Mouse (Mus musculus): ENCODE results near the gene Thsd1. TPM values are rescaled to one million over a fixed set of nuclear protein-coding genes. Genes with fewer than 3 reads are reported as not detected.
A peak's percentile ranks its signal among the peaks of the same experiment; 100 is the strongest.
"Not testable (repeated sequence)": the region's sequence is repeated elsewhere in the genome, so short reads cannot be mapped to it uniquely, and the experiment has no call there.

Thsd1 gene
- polyA plus RNA-seq, 1 experiment from 2014 or later: 9.4 TPM

- Histone ChIP-seq H3K4me3 (ENCODE audit: low read depth, low read length) (no peak overlapping the region), H3K4me2 (replicated peaks; ENCODE audit: low read depth, low read length) (no peak overlapping the region), H3K27me3 (ENCODE audit: control insufficient read depth, insufficient read depth, low read length) (no peaks in the 10 kb centered on the region), H3K9me3 (ENCODE audit: control insufficient read depth, low read depth, low read length) (no peaks in the 10 kb centered on the region), H3K9ac (replicated peaks; ENCODE audit: low read depth, low read length) (no peak overlapping the region), H3K36me3 (ENCODE audit: control insufficient read depth, insufficient read depth, low read length) (no peaks in the 10 kb centered on the region), H3K27ac (ENCODE audit: low read length) (no peak overlapping the region), H3K4me1 (ENCODE audit: control insufficient read depth, insufficient read depth, low read length) (no peaks in the 10 kb centered on the region)
- no peak for ATAC-seq (ENCODE audit: insufficient number of reproducible peaks, insufficient read depth, low FRiP score, low read depth)
- 63% methylated on average over 10 of the region's 10 CpGs for WGBS
These were observed 47.5 kb downstream of the Thsd1 start for GRCm38 (mm10) chr8:22274641-22275040.

GRCm38 (mm10) chr8:22282999-22283491, 55.9 kb downstream of the Thsd1 start, which contains the start of gene Tpte:
Gene Tpte (plus strand): TSS chr8:22283441.
- H3K4me1 ChIP-seq (ENCODE audit: control insufficient read depth, insufficient read depth, low read length): no peaks in the 10 kb centered on the region
- H3K4me3 ChIP-seq (ENCODE audit: low read depth, low read length): no peak within 1 kb of the TSS
- H3K9me3 ChIP-seq (ENCODE audit: control insufficient read depth, low read depth, low read length): no peaks in the 10 kb centered on the region
- 44% methylated on average over 2 of the region's 2 CpGs for WGBS
- H3K36me3 ChIP-seq (ENCODE audit: control insufficient read depth, insufficient read depth, low read length): no peaks in the 10 kb centered on the region
- no peak within 1 kb of the TSS for H3K4me2 ChIP-seq (replicated peaks; ENCODE audit: low read depth, low read length)
- H3K9ac ChIP-seq (replicated peaks; ENCODE audit: low read depth, low read length): no peak within 1 kb of the TSS
- H3K27ac ChIP-seq (ENCODE audit: low read length): no peak within 1 kb of the TSS
- no peak for ATAC-seq (ENCODE audit: insufficient number of reproducible peaks, insufficient read depth, low FRiP score, low read depth)
- H3K27me3 ChIP-seq (ENCODE audit: control insufficient read depth, insufficient read depth, low read length): no peaks in the 10 kb centered on the region

GRCm38 (mm10) chr8:22302326-22302725, 75.2 kb downstream of the Thsd1 start:
- no peaks in the 10 kb centered on the region for H3K4me1 ChIP-seq (ENCODE audit: control insufficient read depth, insufficient read depth, low read length)
- no peaks in the 10 kb centered on the region for H3K36me3 ChIP-seq (ENCODE audit: control insufficient read depth, insufficient read depth, low read length)
- 34% methylated on average over 2 of the region's 2 CpGs for WGBS
- no peak for ATAC-seq (ENCODE audit: insufficient number of reproducible peaks, insufficient read depth, low FRiP score, low read depth)
- no peak overlapping the region for H3K9ac ChIP-seq (replicated peaks; ENCODE audit: low read depth, low read length)
- no peak overlapping the region for H3K4me2 ChIP-seq (replicated peaks; ENCODE audit: low read depth, low read length)
- H3K4me3 ChIP-seq (ENCODE audit: low read depth, low read length): no peak overlapping the region
- no peaks in the 10 kb centered on the region for H3K9me3 ChIP-seq (ENCODE audit: control insufficient read depth, low read depth, low read length)
- H3K27me3 ChIP-seq (ENCODE audit: control insufficient read depth, insufficient read depth, low read length): no peaks in the 10 kb centered on the region
- H3K27ac ChIP-seq (ENCODE audit: low read length): no peak overlapping the region

GRCm38 (mm10) chr8:22302896-22303306, 75.8 kb downstream of the Thsd1 start:
- H3K27me3 ChIP-seq (ENCODE audit: control insufficient read depth, insufficient read depth, low read length): no peaks in the 10 kb centered on the region
- H3K27ac ChIP-seq (ENCODE audit: low read length): no peak overlapping the region
- H3K4me1 ChIP-seq (ENCODE audit: control insufficient read depth, insufficient read depth, low read length): no peaks in the 10 kb centered on the region
- no peaks in the 10 kb centered on the region for H3K9me3 ChIP-seq (ENCODE audit: control insufficient read depth, low read depth, low read length)
- no peak overlapping the region; the same call in 1 of the 2 replicates for H3K4me3 ChIP-seq (ENCODE audit: low read depth, low read length)
- WGBS: 24% methylated on average over 7 of the region's 7 CpGs
- no peaks in the 10 kb centered on the region for H3K36me3 ChIP-seq (ENCODE audit: control insufficient read depth, insufficient read depth, low read length)
- no peak for ATAC-seq (ENCODE audit: insufficient number of reproducible peaks, insufficient read depth, low FRiP score, low read depth)
- H3K4me2 ChIP-seq (replicated peaks; ENCODE audit: low read depth, low read length): peak overlapping the region; percentile 25; the same call in 1 of the 2 replicates
- H3K9ac ChIP-seq (replicated peaks; ENCODE audit: low read depth, low read length): no peak overlapping the region

- H3K4me1 ChIP-seq (ENCODE audit: control insufficient read depth, insufficient read depth, low read length); ATAC-seq (ENCODE audit: insufficient number of reproducible peaks, insufficient read depth, low FRiP score, low read depth); H3K9ac ChIP-seq (replicated peaks; ENCODE audit: low read depth, low read length); H3K27me3 ChIP-seq (ENCODE audit: control insufficient read depth, insufficient read depth, low read length); H3K4me3 ChIP-seq (ENCODE audit: low read depth, low read length); H3K9me3 ChIP-seq (ENCODE audit: control insufficient read depth, low read depth, low read length); H3K27ac ChIP-seq (ENCODE audit: low read length); H3K4me2 ChIP-seq (replicated peaks; ENCODE audit: low read depth, low read length); H3K36me3 ChIP-seq (ENCODE audit: control insufficient read depth, insufficient read depth, low read length): not testable (repeated sequence)
- 85% methylated on average over 8 of the region's 9 CpGs for WGBS
These were observed 76.9 kb downstream of the Thsd1 start for GRCm38 (mm10) chr8:22304045-22304444.

DNA sequence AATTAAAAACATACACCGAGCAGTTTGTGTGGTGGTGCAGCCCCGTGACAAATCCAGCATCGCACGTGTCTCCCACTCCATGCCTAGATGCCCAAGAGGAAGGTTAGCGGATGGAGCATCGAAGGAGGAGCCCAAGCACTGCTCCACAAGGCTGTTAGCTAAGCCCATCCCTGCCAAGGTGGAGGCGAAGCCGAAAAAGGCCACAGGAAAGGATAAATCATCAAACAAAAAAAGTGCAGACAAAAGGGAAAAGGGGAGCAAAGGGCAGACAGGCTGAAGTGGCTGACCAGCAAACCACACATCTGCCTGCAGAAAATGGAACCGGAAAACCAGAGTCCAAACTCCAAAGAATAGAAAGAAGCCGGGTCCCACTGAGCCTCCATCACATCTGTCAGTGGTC, 79.9 kb downstream of the Thsd1 start:
- H3K9ac ChIP-seq (replicated peaks; ENCODE audit: low read depth, low read length): no peak overlapping the region
- 65% methylated on average over 10 of the region's 10 CpGs for WGBS
- H3K9me3 ChIP-seq (ENCODE audit: control insufficient read depth, low read depth, low read length): no peaks in the 10 kb centered on the region
- H3K4me3 ChIP-seq (ENCODE audit: low read depth, low read length): no peak overlapping the region
- H3K4me2 ChIP-seq (replicated peaks; ENCODE audit: low read depth, low read length): no peak overlapping the region
- no peak for ATAC-seq (ENCODE audit: insufficient number of reproducible peaks, insufficient read depth, low FRiP score, low read depth)
- no peak overlapping the region for H3K27ac ChIP-seq (ENCODE audit: low read length)
- no peaks in the 10 kb centered on the region for H3K4me1 ChIP-seq (ENCODE audit: control insufficient read depth, insufficient read depth, low read length)
- no peaks in the 10 kb centered on the region for H3K36me3 ChIP-seq (ENCODE audit: control insufficient read depth, insufficient read depth, low read length)
- no peaks in the 10 kb centered on the region for H3K27me3 ChIP-seq (ENCODE audit: control insufficient read depth, insufficient read depth, low read length)

Other genes with a start within 250 kb of the Thsd1 start
- gene Atp7b, start 167.0 kb upstream of the Thsd1 start, polyA plus RNA-seq (2014; fragmentation: Nextera tagmentation; extraction: Ambion mirVana): 8.1 and 10.0 TPM in 2 replicates
- 37.0 and 40.3 TPM in 2 replicates for gene Alg11, start 166.6 kb upstream of the Thsd1 start, polyA plus RNA-seq (2014; fragmentation: Nextera tagmentation; extraction: Ambion mirVana)
- 0.32 TPM in 2 replicates for gene Nek5, start 102.3 kb upstream of the Thsd1 start, polyA plus RNA-seq (2014; fragmentation: Nextera tagmentation; extraction: Ambion mirVana)
- 7.0 and 10.7 TPM in 2 replicates for gene Nek3, start 60.9 kb upstream of the Thsd1 start, polyA plus RNA-seq (2014; fragmentation: Nextera tagmentation; extraction: Ambion mirVana)
- 61.5 and 62.0 TPM in 2 replicates for gene Ckap2, start 41.5 kb upstream of the Thsd1 start, polyA plus RNA-seq (2014; fragmentation: Nextera tagmentation; extraction: Ambion mirVana)
- 57.4 and 60.0 TPM in 2 replicates for gene Vps36, start 34.5 kb upstream of the Thsd1 start, polyA plus RNA-seq (2014; fragmentation: Nextera tagmentation; extraction: Ambion mirVana)
- 0.15 TPM in 1 of 2 replicates, not detected in the other for gene Tpte, start 56.1 kb downstream of the Thsd1 start, polyA plus RNA-seq (2014; fragmentation: Nextera tagmentation; extraction: Ambion mirVana)
- gene Slc25a15, start 171.3 kb downstream of the Thsd1 start, polyA plus RNA-seq (2014; fragmentation: Nextera tagmentation; extraction: Ambion mirVana): 19.0 and 20.0 TPM in 2 replicates
- 45.9 and 46.2 TPM in 2 replicates for gene Mrps31, start 184.0 kb downstream of the Thsd1 start, polyA plus RNA-seq (2014; fragmentation: Nextera tagmentation; extraction: Ambion mirVana)